Mouse (Mus musculus) adrenal gland, postnatal 0 days (tissue): ENCODE results near the gene Cd200r1. TPM values are rescaled to one million over a fixed set of nuclear protein-coding genes. Genes with fewer than 3 reads are reported as not detected.

Experiments used
- polyA plus RNA-seq: library from polyadenylated mRNA; unstranded; fragments of >200 nt; fragmentation: Nextera tagmentation; extraction: Ambion mirVana; gene quantifications from 2 replicates; pipeline ENCODE4 v1.2.1, GENCODE M21; 2015

Cd200r1 gene
- polyA plus RNA-seq, result 2.5 and 2.6 TPM in 2 replicates

DNA sequence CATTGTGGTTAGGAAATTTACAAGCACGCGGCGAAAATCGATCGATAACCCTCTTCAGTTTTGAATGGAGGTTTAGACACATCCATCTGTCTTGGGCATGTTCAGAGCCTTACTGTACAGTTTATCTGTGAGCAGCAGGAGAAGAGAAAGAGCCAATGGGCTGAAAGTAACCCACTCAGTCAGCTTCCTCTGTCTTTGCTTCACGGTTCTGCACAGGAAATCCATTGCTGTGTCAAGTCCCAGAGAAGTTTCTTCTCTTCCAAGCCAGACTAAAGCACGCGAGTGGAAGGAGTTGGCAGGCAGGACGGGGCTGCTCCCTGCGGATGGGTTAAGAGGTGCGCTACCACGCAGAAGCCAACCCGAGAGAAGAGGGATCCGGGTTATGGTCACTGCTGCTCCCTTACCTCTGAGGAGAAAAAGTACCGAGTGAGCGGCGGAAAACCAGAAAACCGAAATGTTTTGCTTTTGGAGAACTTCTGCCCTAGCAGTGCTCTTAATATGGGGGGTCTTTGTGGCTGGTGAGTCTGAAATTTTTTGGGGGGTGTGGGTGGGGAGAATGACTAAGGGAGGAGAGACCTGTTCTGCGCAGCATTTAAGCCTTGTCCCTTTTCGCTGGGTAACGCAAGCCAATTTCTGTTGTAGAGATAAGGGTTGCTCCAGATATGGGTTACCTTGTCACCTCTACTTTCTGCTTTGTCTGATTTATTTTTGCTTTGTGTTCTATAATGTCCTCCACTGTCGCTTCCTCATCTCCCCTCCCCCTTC, at the start of gene Cd200r1:
Gene Cd200r1, plus strand, starts transcription at position 182 of the 765 bp plus-strand sequence.

DNA sequence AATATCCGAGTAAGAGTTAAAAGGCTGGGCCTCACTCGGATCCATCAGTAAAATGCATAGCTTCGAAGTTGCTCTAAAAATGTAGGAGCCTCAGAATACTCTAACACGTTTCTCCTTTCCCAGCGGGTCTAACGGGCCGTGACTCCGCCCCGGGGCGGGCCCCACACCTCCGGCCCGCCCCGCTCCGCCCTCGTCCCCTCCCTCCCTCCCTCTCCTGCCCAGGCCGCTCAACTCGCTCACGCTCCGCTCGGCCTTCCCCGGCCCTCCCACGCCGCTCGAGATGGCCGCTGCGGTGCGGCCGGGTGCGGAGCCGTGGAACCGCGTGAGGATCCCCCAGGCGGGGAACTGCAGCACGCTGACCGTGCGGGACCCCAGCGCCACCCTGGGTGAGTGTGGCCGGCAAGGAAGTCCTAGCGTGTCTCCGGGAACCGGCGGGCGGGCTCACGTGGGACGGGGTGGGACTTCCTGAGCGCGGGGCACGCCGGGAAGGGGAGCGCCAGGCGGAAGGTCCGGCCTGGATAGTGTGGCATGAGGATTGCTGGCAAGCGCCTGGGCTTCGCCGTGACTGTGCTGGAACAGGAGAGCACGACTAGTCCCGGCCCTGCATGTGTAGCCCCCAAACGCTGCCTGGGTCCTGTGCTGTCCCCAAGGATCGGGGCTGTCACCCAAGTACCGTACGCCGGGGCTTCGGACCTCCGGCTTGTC, 41.3 kb upstream of the Cd200r1 start, which contains the start of gene Nepro:
Gene Nepro, plus strand, starts transcription at position 219 of the 705 bp plus-strand sequence.

DNA sequence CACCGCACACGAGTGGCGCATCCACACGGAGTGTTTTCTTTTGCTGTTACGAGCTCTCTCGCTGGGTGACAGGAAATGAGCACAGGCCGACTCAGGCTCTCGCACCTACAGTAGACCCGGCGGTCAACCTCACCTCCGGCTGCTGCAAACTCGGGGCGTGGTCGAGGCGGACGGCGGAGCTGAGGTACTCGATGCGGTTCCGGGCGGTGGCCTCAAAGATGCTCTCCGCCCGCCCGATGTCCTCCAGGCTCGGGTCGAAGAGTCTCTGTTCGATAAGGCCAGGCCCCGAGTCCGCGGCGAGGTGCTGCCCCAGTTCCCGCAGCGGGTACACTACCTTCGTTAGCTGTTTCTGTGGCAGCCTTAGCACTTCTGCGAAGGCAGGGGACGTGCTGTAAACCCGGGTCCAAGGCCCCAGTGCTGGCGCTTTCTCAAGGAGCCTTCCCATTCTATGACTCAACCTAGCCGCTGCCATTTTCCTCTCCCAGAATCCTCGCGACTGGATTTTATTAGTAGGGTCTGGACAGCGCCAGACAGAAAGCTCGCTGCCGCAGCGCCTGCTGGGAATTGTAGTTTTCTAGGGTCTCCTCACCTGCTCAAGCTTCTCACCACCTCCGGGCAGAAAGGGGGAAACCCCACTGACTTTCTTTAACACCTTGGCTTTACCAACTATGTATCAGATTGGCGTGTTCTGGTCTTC, 19.5 kb upstream of the Cd200r1 start, which contains the start of gene Gtpbp8:
Gene Gtpbp8, minus strand, starts transcription at position 498 of the 697 bp plus-strand sequence.

DNA sequence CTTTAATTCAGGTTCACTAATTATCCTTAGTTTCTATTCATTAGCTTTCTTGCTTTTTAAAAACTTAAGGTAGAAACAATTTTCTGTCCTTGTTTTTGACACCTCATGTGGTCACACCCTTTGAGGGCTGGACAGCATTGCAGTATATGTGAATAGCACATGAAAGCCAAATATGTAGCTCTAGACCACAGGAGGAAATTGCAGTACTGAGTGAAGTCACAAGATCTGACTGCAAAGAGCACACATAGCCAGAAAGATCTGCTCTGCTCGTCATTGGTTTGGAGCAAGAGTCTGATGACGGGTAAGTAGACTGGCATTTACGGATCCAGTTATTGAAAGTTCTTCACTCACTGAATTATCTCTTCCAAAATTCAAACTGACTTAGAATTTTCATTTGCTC, 46.0 kb downstream of the Cd200r1 start, which contains the start of gene Cd200r4:
Gene Cd200r4, plus strand, starts transcription at position 190 of the 400 bp plus-strand sequence.

Other genes starting within 250 kb of the Cd200r1 start
- 18.6 and 20.1 TPM in 2 replicates for gene Boc, start 206.8 kb upstream of the Cd200r1 start, polyA plus RNA-seq
- gene Nepro, start 41.4 kb upstream of the Cd200r1 start, polyA plus RNA-seq, result 2.1 and 4.5 TPM in 2 replicates
- gene Gtpbp8, start 19.4 kb upstream of the Cd200r1 start, polyA plus RNA-seq, result 32.4 and 37.6 TPM in 2 replicates
- gene Cd200r4, start 46.0 kb downstream of the Cd200r1 start, polyA plus RNA-seq, result 0.17 and 0.21 TPM in 2 replicates
- not detected in 2 replicates for gene Cd200r2, start 101.4 kb downstream of the Cd200r1 start, polyA plus RNA-seq
- gene Cd200r3, start 177.9 kb downstream of the Cd200r1 start, polyA plus RNA-seq, result 0.61 and 0.98 TPM in 2 replicates